Mouse (Mus musculus): Measurements from ENCODE around the gene Evpl.
"Not testable (repeated sequence)": the region's sequence is repeated elsewhere in the genome, so short reads cannot be mapped to it uniquely, and the experiment has no call there.

Gene Evpl

GRCm38 (mm10) chr11:116237742-116238395 lies at the start of gene Evpl:
TSS of gene Evpl (minus strand) at chr11:116238077.
- peak; percentile 73 for DNase-seq (ENCODE audit: low read depth, low spot score)

GRCm38 (mm10) chr11:116287351-116287750 lies 49.5 kb upstream of the Evpl start:
- no peak for DNase-seq (ENCODE audit: low read depth, low spot score)

GRCm38 (mm10) chr11:116285770-116286191 lies 47.9 kb upstream of the Evpl start:
- no peak for DNase-seq (ENCODE audit: low read depth, low spot score)

GRCm38 (mm10) chr11:116283982-116284381 lies 46.1 kb upstream of the Evpl start:
- DNase-seq (ENCODE audit: low read depth, low spot score) = no peak

- DNase-seq (ENCODE audit: low read depth, low spot score) = peak; percentile 58
These were observed 45.1 kb upstream of the Evpl start for GRCm38 (mm10) chr11:116282912-116283521.

- peak; percentile 77 for DNase-seq (ENCODE audit: low read depth, low spot score)
These were observed 44.2 kb upstream of the Evpl start for GRCm38 (mm10) chr11:116282089-116282488.

GRCm38 (mm10) chr11:116281671-116282070 lies 43.8 kb upstream of the Evpl start:
- no peak for DNase-seq (ENCODE audit: low read depth, low spot score)

- peak; percentile 55 for DNase-seq (ENCODE audit: low read depth, low spot score)
These were observed 43.1 kb upstream of the Evpl start, which contains the start of gene Galr2 for GRCm38 (mm10) chr11:116280751-116281663. TSS of gene Galr2 (plus strand) at chr11:116280939.

GRCm38 (mm10) chr11:116277184-116277583 lies 39.3 kb upstream of the Evpl start:
- DNase-seq (ENCODE audit: low read depth, low spot score) = not testable (repeated sequence)

GRCm38 (mm10) chr11:116274045-116274666 lies 36.3 kb upstream of the Evpl start, which contains the start of gene Srp68:
TSS of gene Srp68 (minus strand) at chr11:116274217.
- peak; percentile 94 for DNase-seq (ENCODE audit: low read depth, low spot score)

GRCm38 (mm10) chr11:116273469-116274044 lies 35.7 kb upstream of the Evpl start:
- DNase-seq (ENCODE audit: low read depth, low spot score) = no peak

- DNase-seq (ENCODE audit: low read depth, low spot score) = no peak
These were observed 35.0 kb upstream of the Evpl start for GRCm38 (mm10) chr11:116272589-116273468.

- no peak for DNase-seq (ENCODE audit: low read depth, low spot score)
These were observed 31.7 kb upstream of the Evpl start for GRCm38 (mm10) chr11:116269560-116269959.

GRCm38 (mm10) chr11:116268313-116268712 lies 30.4 kb upstream of the Evpl start:
- DNase-seq (ENCODE audit: low read depth, low spot score) = no peak

- DNase-seq (ENCODE audit: low read depth, low spot score) = peak; percentile 67
These were observed 29.8 kb upstream of the Evpl start for GRCm38 (mm10) chr11:116267637-116268036.

GRCm38 (mm10) chr11:116265850-116266249 lies 28.0 kb upstream of the Evpl start:
- DNase-seq (ENCODE audit: low read depth, low spot score) = no peak

GRCm38 (mm10) chr11:116265352-116265751 lies 27.5 kb upstream of the Evpl start:
- no peak for DNase-seq (ENCODE audit: low read depth, low spot score)

GRCm38 (mm10) chr11:116260259-116260658 lies 22.4 kb upstream of the Evpl start:
- no peak for DNase-seq (ENCODE audit: low read depth, low spot score)

GRCm38 (mm10) chr11:116259461-116259860 lies 21.6 kb upstream of the Evpl start:
- DNase-seq (ENCODE audit: low read depth, low spot score) = no peak

GRCm38 (mm10) chr11:116255982-116256675 lies 18.3 kb upstream of the Evpl start:
- DNase-seq (ENCODE audit: low read depth, low spot score) = no peak
